Mouse (Mus musculus) embryonic facial prominence, embryonic 15.5 days (tissue): ENCODE measurements around the gene Arrdc5. TPM values are rescaled to one million over a fixed set of nuclear protein-coding genes. Genes with fewer than 3 reads are reported as not detected.

Experiments used
- ATAC-seq: fragments of 200-750 bp; cut with Nextera tagmentation; 2 replicates; pipeline ENCODE4 v1.8.0; 2017; ENCODE audit warnings: low read depth, moderate TSS enrichment; ENCODE audit not compliant: insufficient number of reproducible peaks, low FRiP score, low TSS enrichment
- H3K27ac ChIP-seq: fragments of 300-500 bp; sonication (generic); replicated peaks from 2 replicates; pipeline ENCODE4 v1.5.1; 2015; ENCODE audit warnings: mild to moderate bottlenecking, inconsistent platforms
- H3K27me3 ChIP-seq: fragments of 300-500 bp; sonication (generic); 2 replicates; pipeline ENCODE4 v1.6.1; 2015; ENCODE audit warnings: inconsistent platforms
- H3K36me3 ChIP-seq: fragments of 300-500 bp; sonication (generic); 2 replicates; pipeline ENCODE4 v1.6.1; 2015; ENCODE audit warnings: mild to moderate bottlenecking, inconsistent platforms
- H3K4me1 ChIP-seq: fragments of 300-500 bp; sonication (generic); 2 replicates; pipeline ENCODE4 v1.6.1; 2015; ENCODE audit warnings: inconsistent platforms
- H3K4me2 ChIP-seq: fragments of 300-500 bp; sonication (generic); replicated peaks from 2 replicates; pipeline ENCODE4 v1.6.1; 2015; ENCODE audit warnings: mild to moderate bottlenecking, inconsistent platforms
- H3K4me3 ChIP-seq: fragments of 300-500 bp; sonication (generic); replicated peaks from 2 replicates; pipeline ENCODE4 v1.5.1; 2015; ENCODE audit warnings: mild to moderate bottlenecking, inconsistent platforms
- H3K9ac ChIP-seq: fragments of 300-500 bp; sonication (generic); 2 replicates; pipeline ENCODE4 v1.6.1; 2015; ENCODE audit warnings: inconsistent platforms
- H3K9me3 ChIP-seq: fragments of 300-500 bp; sonication (generic); replicated peaks from 2 replicates; pipeline ENCODE4 v1.6.1; 2016; ENCODE audit warnings: inconsistent platforms
- WGBS: fragments of 180-500 bp; shearing (Covaris S2); methylation state at CpG from one replicate; pipeline ENCODE4 v1.1.7; 2015; 5-methylcytosine and 5-hydroxymethylcytosine counted together
- polyA plus RNA-seq: library from polyadenylated mRNA; unstranded; fragments of >200 nt; fragmentation: Nextera tagmentation; extraction: Ambion mirVana; gene quantifications from 2 replicates; pipeline ENCODE4 v1.2.1, GENCODE M21; 2015

Arrdc5 gene
- polyA plus RNA-seq, 1 experiment from 2014 or later: not detected

GRCm38 (mm10) chr17:56289371-56290331 is 10.4 kb downstream of the Arrdc5 start:
- Histone ChIP-seq H3K4me2 (peak overlapping the region; percentile 75), H3K4me1 (peaks cover 43% of the 10 kb centered on the region), H3K27me3 (no peaks in the 10 kb centered on the region), H3K36me3 (peaks cover 25% of the 10 kb centered on the region), H3K4me3 (peak overlapping the region; percentile 54), H3K27ac (peak overlapping the region; percentile 97), H3K9ac (peak overlapping the region; percentile 64), H3K9me3 (no peaks in the 10 kb centered on the region)
- WGBS: under 1% methylated on average over 23 of the region's 23 CpGs
- no peak for ATAC-seq

- WGBS: 27% methylated on average over 3 of the region's 3 CpGs
- Histone ChIP-seq H3K9ac (no peak overlapping the region), H3K36me3 (peaks cover 33% of the 10 kb centered on the region)
Measured at GRCm38 (mm10) chr17:56288866-56289265, 11.2 kb downstream of the Arrdc5 start.

GRCm38 (mm10) chr17:56287830-56288229 is 12.3 kb downstream of the Arrdc5 start:
- no peak for ATAC-seq
- Histone ChIP-seq H3K9me3 (no peaks in the 10 kb centered on the region), H3K27ac (peak overlapping the region; percentile 40), H3K9ac (0 out of 2 replicates have a peak overlapping the region, but pooled peaks have one; percentile 0), H3K4me3 (0 out of 2 replicates have a peak overlapping the region, but pooled peaks have one; percentile 9), H3K36me3 (peaks cover 41% of the 10 kb centered on the region), H3K4me1 (peaks cover 43% of the 10 kb centered on the region), H3K27me3 (no peaks in the 10 kb centered on the region), H3K4me2 (no peak overlapping the region)
- 58% methylated on average over 3 of the region's 3 CpGs for WGBS

More at GRCm38 (mm10) chr17:56288866-56289265, 11.2 kb downstream of the Arrdc5 start:
- Histone ChIP-seq H3K4me3 (peak overlapping the region; percentile 54), H3K9me3 (no peaks in the 10 kb centered on the region), H3K4me1 (peaks cover 43% of the 10 kb centered on the region), H3K4me2 (peak overlapping the region; percentile 75), H3K27ac (peak overlapping the region; percentile 97), H3K27me3 (no peaks in the 10 kb centered on the region)
- no peak for ATAC-seq

GRCm38 (mm10) chr17:56285995-56286394 is 14.1 kb downstream of the Arrdc5 start:
- Histone ChIP-seq H3K4me3 (no peak overlapping the region), H3K9ac (no peak overlapping the region), H3K27me3 (no peaks in the 10 kb centered on the region), H3K9me3 (no peaks in the 10 kb centered on the region), H3K4me2 (no peak overlapping the region), H3K4me1 (peaks cover 40% of the 10 kb centered on the region), H3K27ac (no peak overlapping the region), H3K36me3 (peaks cover 55% of the 10 kb centered on the region)
- no peak for ATAC-seq
- WGBS: 92% methylated on average over 11 of the region's 11 CpGs

GRCm38 (mm10) chr17:56283316-56283715 is 16.8 kb downstream of the Arrdc5 start:
- Histone ChIP-seq H3K27me3 (no peaks in the 10 kb centered on the region), H3K4me1 (peaks cover 29% of the 10 kb centered on the region), H3K4me2 (no peak overlapping the region), H3K27ac (no peak overlapping the region), H3K9me3 (no peaks in the 10 kb centered on the region), H3K4me3 (no peak overlapping the region), H3K9ac (no peak overlapping the region), H3K36me3 (peaks cover 74% of the 10 kb centered on the region)
- no peak for ATAC-seq
- WGBS: 87% methylated on average over 8 of the region's 8 CpGs

GRCm38 (mm10) chr17:56282802-56283201 is 17.3 kb downstream of the Arrdc5 start:
- Histone ChIP-seq H3K4me3 (no peak overlapping the region), H3K4me1 (peaks cover 27% of the 10 kb centered on the region)

GRCm38 (mm10) chr17:56281193-56281592 is 18.9 kb downstream of the Arrdc5 start:
- ATAC-seq: no peak
- Histone ChIP-seq H3K36me3 (peaks cover 65% of the 10 kb centered on the region), H3K9me3 (no peaks in the 10 kb centered on the region), H3K4me3 (no peak overlapping the region), H3K9ac (no peak overlapping the region), H3K4me1 (peaks cover 29% of the 10 kb centered on the region), H3K4me2 (no peak overlapping the region), H3K27me3 (no peaks in the 10 kb centered on the region), H3K27ac (peak overlapping the region; percentile 39; the same call in 1 of the 2 replicates)
- WGBS: 86% methylated on average over 12 of the region's 12 CpGs

More at GRCm38 (mm10) chr17:56282802-56283201, 17.3 kb downstream of the Arrdc5 start:
- Histone ChIP-seq H3K27ac (no peak overlapping the region), H3K9me3 (no peaks in the 10 kb centered on the region), H3K27me3 (no peaks in the 10 kb centered on the region), H3K9ac (no peak overlapping the region), H3K36me3 (peaks cover 75% of the 10 kb centered on the region), H3K4me2 (no peak overlapping the region)
- 77% methylated on average over 4 of the region's 4 CpGs for WGBS
- ATAC-seq: no peak

- no peak for ATAC-seq
- Histone ChIP-seq H3K27me3 (no peaks in the 10 kb centered on the region), H3K4me2 (no peak overlapping the region), H3K4me1 (peaks cover 33% of the 10 kb centered on the region), H3K36me3 (peaks cover 49% of the 10 kb centered on the region), H3K9me3 (no peaks in the 10 kb centered on the region), H3K27ac (no peak overlapping the region; the same call in 1 of the 2 replicates), H3K9ac (no peak overlapping the region), H3K4me3 (no peak overlapping the region)
- WGBS: 81% methylated on average over 12 of the region's 12 CpGs
Measured at GRCm38 (mm10) chr17:56279481-56280155, 20.5 kb downstream of the Arrdc5 start.

- Histone ChIP-seq H3K4me3 (no peak overlapping the region), H3K4me1 (peaks cover 45% of the 10 kb centered on the region), H3K9me3 (no peaks in the 10 kb centered on the region), H3K4me2 (no peak overlapping the region), H3K36me3 (peaks cover 39% of the 10 kb centered on the region), H3K27me3 (no peaks in the 10 kb centered on the region), H3K9ac (no peak overlapping the region), H3K27ac (peak overlapping the region; percentile 86; the same call in 1 of the 2 replicates)
- WGBS: 90% methylated on average over 5 of the region's 5 CpGs
- ATAC-seq: no peak
Measured at GRCm38 (mm10) chr17:56278340-56278739, 21.7 kb downstream of the Arrdc5 start.

- ATAC-seq: no peak
- H3K4me3 ChIP-seq: 0 out of 2 replicates have a peak overlapping the region, but pooled peaks have one; percentile 53
- peak overlapping the region; percentile 86 for H3K27ac ChIP-seq
- no peak overlapping the region for H3K9ac ChIP-seq
- WGBS: 38% methylated on average over 2 of the region's 2 CpGs
- peaks cover 33% of the 10 kb centered on the region for H3K36me3 ChIP-seq
- peaks cover 50% of the 10 kb centered on the region for H3K4me1 ChIP-seq
- peak overlapping the region; percentile 56 for H3K4me2 ChIP-seq
- no peaks in the 10 kb centered on the region for H3K9me3 ChIP-seq
- no peaks in the 10 kb centered on the region for H3K27me3 ChIP-seq
Measured at GRCm38 (mm10) chr17:56277567-56277893, 22.6 kb downstream of the Arrdc5 start.
